Mouse (Mus musculus) brain, embryonic 14.5 days (tissue): ENCODE results near the gene Desi1. TPM values are rescaled to one million over a fixed set of nuclear protein-coding genes. Genes with fewer than 3 reads are reported as not detected.

ENCODE experiments used
- DNase-seq: peaks from one replicate; pipeline ENCODE4 v3.0.0-alpha.2; 2011; ENCODE audit warnings: low read depth
- CTCF ChIP-seq: fragments of 200-500 bp; IDR thresholded peaks from 2 replicates; pipeline ENCODE4 v1.5.1; 2012; ENCODE audit warnings: inconsistent platforms, mild to moderate bottlenecking, moderate library complexity, borderline replicate concordance; ENCODE audit not compliant: insufficient read depth, insufficient read length; ENCODE audit errors: extremely low read depth
- POLR2A ChIP-seq: fragments of 200-500 bp; IDR thresholded peaks from 2 replicates; pipeline ENCODE4 v1.6.1; 2012; ENCODE audit warnings: mild to moderate bottlenecking, inconsistent platforms, borderline replicate concordance; ENCODE audit not compliant: poor library complexity, insufficient read depth, insufficient read length, severe bottlenecking; ENCODE audit errors: extremely low read depth
- polyA plus RNA-seq: library from polyadenylated mRNA; depleted of rRNA; stranded (reverse); fragments of >200 nt; gene quantifications from 2 replicates; pipeline ENCODE4 v1.2.3, GENCODE M21; 2012

Gene Desi1
- polyA plus RNA-seq, 1 experiment: 50.1 TPM

DNA sequence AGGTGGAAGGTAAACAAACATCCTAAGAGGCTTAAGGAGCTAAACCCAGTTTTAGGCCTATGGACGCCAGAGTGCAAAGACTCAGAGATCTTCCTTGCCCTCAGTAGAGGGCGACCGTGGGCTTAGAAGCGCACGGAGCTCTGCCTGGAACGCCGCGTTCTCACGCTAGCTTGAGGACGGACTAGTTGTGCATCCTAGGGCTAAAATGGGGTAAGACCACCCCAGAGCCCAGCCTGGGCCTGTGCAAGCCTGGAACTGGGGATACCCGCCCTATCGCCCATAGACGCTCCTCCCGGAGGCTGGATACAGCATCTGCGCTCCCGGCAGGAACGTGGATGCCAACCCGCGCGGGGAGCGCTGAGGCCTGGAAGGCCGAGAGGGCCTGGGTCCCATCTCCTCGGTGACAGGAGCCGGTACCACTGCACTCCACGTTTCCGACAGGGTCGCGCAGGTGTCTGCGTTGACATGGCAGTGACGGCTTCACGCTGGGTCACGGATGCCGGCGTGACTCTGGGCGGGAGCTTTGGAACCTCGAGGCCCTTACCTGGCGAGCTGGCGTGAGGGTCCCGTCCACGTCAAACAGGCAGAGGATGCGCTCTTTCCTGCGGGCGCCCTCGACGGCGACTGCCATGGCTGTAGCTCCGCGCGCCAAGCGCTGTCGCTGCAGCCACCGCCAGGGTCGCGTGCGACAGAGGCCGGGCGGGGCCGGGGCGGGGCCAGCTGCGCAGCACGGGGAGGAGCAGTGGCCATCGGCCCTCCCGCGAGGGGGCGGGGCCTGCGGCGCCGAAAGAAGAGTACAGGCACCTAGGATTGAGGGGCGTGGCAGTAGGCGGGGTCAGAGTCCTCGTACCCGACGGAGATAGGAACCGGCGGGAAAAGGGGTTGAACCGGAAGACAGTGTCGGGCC lies 73.2 kb downstream of the Desi1 start, which contains the start of gene Pmm1:
Pmm1 (minus strand) TSS at position 760 of the 907 bp plus-strand sequence.
- peak; percentile 79 for TF ChIP-seq CTCF
- peak; percentile 52 for TF ChIP-seq POLR2A
- peak; percentile 98 for DNase-seq

- no peak for DNase-seq
- TF ChIP-seq POLR2A: no peak
- no peak for TF ChIP-seq CTCF
Observed at GRCm38 (mm10) chr15:81958906-81959305, 74.8 kb downstream of the Desi1 start.

DNA sequence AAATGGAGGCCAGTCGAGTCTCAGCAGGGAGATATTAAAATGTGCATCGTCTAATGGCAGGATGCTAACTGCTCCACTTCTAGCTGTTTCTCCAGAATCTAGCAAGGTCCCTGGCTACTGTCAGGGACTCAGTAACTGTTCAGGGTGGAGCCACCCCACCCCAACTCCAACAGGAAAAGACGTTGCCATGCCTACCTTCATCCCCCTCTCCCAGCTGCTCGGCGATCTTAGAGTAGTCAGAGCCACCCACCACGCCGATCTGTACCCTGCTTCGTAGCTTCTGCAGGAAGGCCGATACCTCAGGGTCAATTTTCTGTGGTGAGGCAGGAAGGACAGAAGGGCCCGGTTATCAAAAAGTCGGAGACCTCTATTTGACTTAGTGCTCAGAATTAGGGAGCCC lies 76.1 kb downstream of the Desi1 start:
- DNase-seq: no peak
- TF ChIP-seq POLR2A (no peak), CTCF (no peak)

DNA sequence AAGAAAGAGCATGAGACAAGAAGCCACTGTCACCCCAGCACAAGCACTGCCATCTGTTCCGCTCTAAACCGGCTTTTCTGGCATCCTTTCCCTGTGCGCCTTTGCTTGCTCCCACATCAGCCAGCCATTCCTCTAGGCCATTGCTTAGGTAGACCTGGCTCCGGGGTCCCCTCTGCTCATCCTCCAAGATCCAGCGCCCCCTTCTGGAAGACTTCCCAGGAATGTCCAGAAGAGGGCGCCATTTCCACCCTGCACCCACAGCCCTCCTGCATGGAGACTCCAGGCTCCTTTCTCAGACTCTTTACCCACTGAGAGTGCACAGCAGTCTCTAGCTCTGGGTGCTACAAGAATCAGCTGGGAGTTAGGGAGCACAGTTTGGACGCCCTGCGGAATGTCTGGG lies 77.2 kb downstream of the Desi1 start:
- TF ChIP-seq POLR2A (no peak), CTCF (peak; percentile 75)
- DNase-seq: peak; percentile 47

GRCm38 (mm10) chr15:81955414-81955813 lies 78.2 kb downstream of the Desi1 start:
- DNase-seq: no peak
- no peak for TF ChIP-seq CTCF
- TF ChIP-seq POLR2A: no peak

GRCm38 (mm10) chr15:81954716-81955115 lies 78.9 kb downstream of the Desi1 start:
- no peak for DNase-seq
- TF ChIP-seq POLR2A: no peak

DNA sequence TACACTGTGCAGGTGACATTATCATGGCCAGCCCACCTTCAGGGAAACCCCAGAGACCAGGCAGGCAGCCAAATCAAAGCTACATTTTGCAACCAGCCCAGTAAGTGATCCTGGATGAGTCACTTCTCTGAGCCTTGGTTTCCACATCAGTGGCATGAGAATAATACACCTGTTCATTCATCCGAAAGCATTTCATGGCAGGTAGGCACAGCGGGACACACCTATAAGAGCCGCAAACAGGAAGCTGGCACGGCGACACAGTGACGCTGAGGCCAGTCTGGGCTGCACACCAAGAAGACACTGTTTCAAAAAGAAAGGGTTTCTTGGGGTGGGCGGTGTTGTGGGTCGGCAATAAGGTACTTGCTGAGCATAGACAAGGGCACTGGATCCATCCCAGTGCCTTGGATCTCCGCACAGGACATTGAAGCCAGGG lies 79.5 kb downstream of the Desi1 start:
- TF ChIP-seq CTCF: no peak
- no peak for TF ChIP-seq POLR2A
- DNase-seq: no peak

- TF ChIP-seq POLR2A (no peak), CTCF (no peak)
- no peak for DNase-seq
Observed at GRCm38 (mm10) chr15:81952310-81952709, 81.4 kb downstream of the Desi1 start.

- no peak for DNase-seq
- TF ChIP-seq POLR2A: no peak
- TF ChIP-seq CTCF: no peak
Observed at GRCm38 (mm10) chr15:81951159-81951558, 82.5 kb downstream of the Desi1 start.

DNA sequence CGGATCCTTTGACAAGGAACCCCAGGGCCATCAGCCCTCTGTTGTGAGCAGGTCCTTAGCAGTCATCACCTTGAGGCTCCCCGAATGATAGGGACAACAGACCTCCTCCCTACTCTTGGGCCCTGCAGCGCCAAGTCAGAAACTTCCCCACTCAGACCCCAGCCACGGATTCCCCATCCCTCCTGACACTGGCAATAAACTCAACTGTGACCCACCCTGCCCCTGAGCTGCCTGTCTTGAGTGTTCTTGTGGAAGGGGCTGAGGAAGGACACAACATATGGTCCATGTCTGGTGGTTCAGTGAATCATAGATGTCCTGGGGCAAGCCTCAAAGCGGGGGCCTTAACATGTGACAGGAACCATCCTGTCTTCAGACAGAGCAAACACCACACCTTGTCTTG lies 82.9 kb downstream of the Desi1 start:
- TF ChIP-seq POLR2A: no peak
- TF ChIP-seq CTCF: no peak
- no peak for DNase-seq

DNA sequence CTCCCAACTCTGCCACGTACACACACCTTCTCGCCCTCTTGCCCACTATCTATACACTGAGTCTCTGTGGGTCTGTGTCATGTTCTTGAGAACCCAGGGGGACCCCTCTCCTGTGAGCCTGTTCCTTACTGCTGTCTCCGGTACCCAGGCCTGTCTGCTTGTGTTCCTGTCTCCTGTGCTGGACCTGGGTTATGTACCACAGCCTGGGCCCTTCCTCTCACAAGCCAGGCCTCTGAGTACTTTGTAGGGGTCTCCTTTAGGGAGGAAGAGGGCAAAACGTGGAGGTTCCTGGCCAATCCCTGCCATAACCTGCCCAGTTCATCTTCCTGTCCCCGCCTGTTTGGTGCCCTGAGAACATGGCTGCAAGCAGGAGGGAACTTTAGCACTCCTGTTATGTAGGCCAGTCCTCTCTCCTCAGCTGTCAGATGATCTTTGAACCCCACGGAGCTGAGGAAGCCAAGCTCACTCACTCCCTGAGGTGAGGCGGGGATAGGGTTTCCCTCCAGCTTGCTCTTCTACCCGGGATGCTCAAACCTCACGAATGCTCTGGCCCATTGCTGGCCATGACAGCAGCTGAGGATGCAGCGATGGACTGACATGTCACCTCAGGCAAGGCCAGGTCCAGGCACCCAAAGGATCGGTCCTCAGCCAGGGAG lies 84.1 kb downstream of the Desi1 start:
- no peak for DNase-seq
- TF ChIP-seq CTCF: no peak

DNA sequence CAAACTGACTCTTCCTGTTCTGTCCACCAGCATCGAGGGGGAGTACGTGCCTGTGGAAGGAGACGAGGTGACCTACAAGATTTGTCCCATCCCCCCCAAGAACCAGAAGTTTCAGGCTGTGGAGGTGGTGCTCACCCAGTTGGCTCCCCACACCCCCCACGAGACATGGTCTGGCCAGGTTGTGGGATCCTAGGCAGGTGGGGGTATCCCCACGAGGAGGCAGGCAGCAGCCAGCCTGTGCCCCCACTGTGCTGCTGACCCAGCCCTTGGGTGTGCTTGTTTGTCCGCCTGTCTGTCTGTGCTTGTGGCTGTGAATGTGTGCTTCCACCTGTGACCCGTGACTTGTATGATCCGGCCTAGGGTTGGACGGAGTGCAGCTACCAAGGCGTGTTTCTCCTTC lies 84.6 kb downstream of the Desi1 start:
- TF ChIP-seq CTCF (no peak), POLR2A (no peak)
- DNase-seq: no peak
